Mouse (Mus musculus) CH12.LX (cell line): Measurements from ENCODE around the gene Ppm1b. TPM values are rescaled to one million over a fixed set of nuclear protein-coding genes. Genes with fewer than 3 reads are reported as not detected.

Experiments
- DNase-seq: peaks from one replicate; pipeline ENCODE4 v3.0.0-alpha.2; 2013; ENCODE audit errors: extremely low read depth
- H3K27ac ChIP-seq: 2 replicates; pipeline ENCODE4 v1.5.1; 2012; ENCODE audit warnings: low read depth, mild to moderate bottlenecking, control low read depth, moderate library complexity; ENCODE audit not compliant: insufficient read depth
- H3K27me3 ChIP-seq: replicated peaks from 2 replicates; pipeline ENCODE3; 2012; ENCODE audit warnings: inconsistent platforms
- H3K36me3 ChIP-seq, 2 experiments: replicated peaks in 1 of 2; 2 replicates each; pipeline versions ENCODE3 to v1.6.1; 2012; ENCODE audit warnings: inconsistent platforms in 1 of 2, low read length in 1 of 2, mild to moderate bottlenecking in 1 of 2, mixed read lengths in 1 of 2, moderate library complexity in 1 of 2; ENCODE audit not compliant: control insufficient read depth in 1 of 2, insufficient read depth in 1 of 2
- H3K4me1 ChIP-seq, 2 experiments: 2 replicates each; pipeline ENCODE4 v1.6.1; 2012; ENCODE audit warnings: inconsistent platforms in 1 of 2, moderate library complexity in 1 of 2; ENCODE audit not compliant: insufficient read depth in 2 of 2, control insufficient read depth in 1 of 2
- H3K4me2 ChIP-seq: 2 replicates; pipeline ENCODE4 v1.6.1; 2012; ENCODE audit warnings: low read depth, mild to moderate bottlenecking, control low read depth; ENCODE audit not compliant: poor library complexity, insufficient read depth, severe bottlenecking
- H3K4me3 ChIP-seq, 3 experiments: fragments of 150-350 bp in 1 of 3; sonication (generic) in 1 of 3; replicated peaks in 1 of 3; 2 replicates each; pipeline versions ENCODE3 to v1.5.1; 2011 to 2012; ENCODE audit warnings: low read depth in 2 of 3, low read length in 2 of 3, mild to moderate bottlenecking in 2 of 3, moderate library complexity in 2 of 3, control low read depth in 1 of 3, improper control_type of control experiment in 1 of 3, inconsistent platforms in 1 of 3, mixed read lengths in 1 of 3; ENCODE audit not compliant: poor library complexity in 1 of 3
- H3K79me2 ChIP-seq: replicated peaks from 2 replicates; pipeline ENCODE4 v1.6.1; 2012; ENCODE audit warnings: mild to moderate bottlenecking, moderate library complexity; ENCODE audit not compliant: control insufficient read depth, poor library complexity, insufficient read depth, severe bottlenecking; ENCODE audit errors: extremely low read depth
- H3K9ac ChIP-seq: 2 replicates; pipeline ENCODE4 v1.6.1; 2012; ENCODE audit warnings: low read depth, mild to moderate bottlenecking, control low read depth, moderate library complexity; ENCODE audit not compliant: insufficient read depth
- H3K9me3 ChIP-seq: replicated peaks from 2 replicates; pipeline ENCODE3; 2012; ENCODE audit warnings: low read length, inconsistent platforms, mixed read lengths
- CHD1 ChIP-seq: IDR thresholded peaks from 2 replicates; pipeline ENCODE4 v1.6.1; 2012; ENCODE audit warnings: low read depth, low read length, improper control_type of control experiment, inconsistent platforms
- CTCF ChIP-seq, 2 experiments: IDR thresholded peaks in 1 of 2; conservative IDR thresholded peaks in 1 of 2; 2 replicates each; pipeline ENCODE4 v1.5.1; 2011 to 2012; ENCODE audit warnings: low read depth in 2 of 2, low read length in 2 of 2, improper control_type of control experiment in 1 of 2, inconsistent platforms in 1 of 2, mild to moderate bottlenecking in 1 of 2, moderate library complexity in 1 of 2
- ELF1 ChIP-seq: IDR thresholded peaks from 2 replicates; pipeline ENCODE4 v1.6.1; 2014; ENCODE audit warnings: low read depth, mild to moderate bottlenecking, inconsistent platforms, low read length, improper control_type of control experiment
- EP300 ChIP-seq: IDR thresholded peaks from 2 replicates; pipeline ENCODE4 v1.6.1; 2011; ENCODE audit warnings: low read length, improper control_type of control experiment
- ETS1 ChIP-seq: conservative IDR thresholded peaks from 2 replicates; pipeline ENCODE4 v1.6.1; 2012; ENCODE audit warnings: low read depth, mild to moderate bottlenecking, inconsistent platforms, low read length, improper control_type of control experiment, moderate library complexity
- GABPA ChIP-seq: IDR thresholded peaks from 2 replicates; pipeline ENCODE4 v1.6.1; 2012; ENCODE audit warnings: low read depth, low read length, improper control_type of control experiment, inconsistent platforms; ENCODE audit not compliant: insufficient replicate concordance
- HCFC1 ChIP-seq: IDR thresholded peaks from 2 replicates; pipeline ENCODE4 v1.6.1; 2012; ENCODE audit warnings: low read depth, mild to moderate bottlenecking, inconsistent platforms, low read length, improper control_type of control experiment
- IRF4 ChIP-seq: IDR thresholded peaks from 2 replicates; pipeline ENCODE4 v1.6.1; 2014; ENCODE audit warnings: low read depth, mild to moderate bottlenecking, inconsistent platforms, low read length, improper control_type of control experiment
- JUND ChIP-seq: conservative IDR thresholded peaks from 2 replicates; pipeline ENCODE4 v1.6.1; 2011; ENCODE audit warnings: low read depth, low read length, improper control_type of control experiment
- MEF2A ChIP-seq: IDR thresholded peaks from 2 replicates; pipeline ENCODE4 v1.6.1; 2014; ENCODE audit warnings: low read depth, mild to moderate bottlenecking, inconsistent platforms, low read length, improper control_type of control experiment, borderline replicate concordance
- MXI1 ChIP-seq: IDR thresholded peaks from 2 replicates; pipeline ENCODE4 v1.6.1; 2011; ENCODE audit warnings: mild to moderate bottlenecking, low read depth, low read length, improper control_type of control experiment
- MYC ChIP-seq: IDR thresholded peaks from 2 replicates; pipeline ENCODE4 v1.6.1; 2011; ENCODE audit warnings: low read depth, mild to moderate bottlenecking, improper control_type of control experiment, low read length
- POLR2A ChIP-seq: IDR thresholded peaks from 2 replicates; pipeline ENCODE4 v1.6.1; 2011; ENCODE audit warnings: low read depth, mild to moderate bottlenecking, improper control_type of control experiment, low read length
- POLR2AphosphoS2 ChIP-seq: IDR thresholded peaks from 2 replicates; pipeline ENCODE4 v1.6.1; 2011; ENCODE audit warnings: low read depth, low read length, improper control_type of control experiment
- RAD21 ChIP-seq: IDR thresholded peaks from 2 replicates; pipeline ENCODE4 v1.6.1; 2011; ENCODE audit warnings: low read depth, mild to moderate bottlenecking, low read length, improper control_type of control experiment, moderate library complexity
- TBP ChIP-seq: conservative IDR thresholded peaks from 2 replicates; pipeline ENCODE4 v1.6.1; 2011; ENCODE audit warnings: low read depth, low read length, improper control_type of control experiment
- UBTF ChIP-seq: IDR thresholded peaks from 2 replicates; pipeline ENCODE4 v1.6.1; 2012; ENCODE audit warnings: low read depth, mild to moderate bottlenecking, inconsistent platforms, low read length, improper control_type of control experiment, moderate library complexity
- ZMIZ1 ChIP-seq: IDR thresholded peaks from 2 replicates; pipeline ENCODE4 v1.6.1; 2012; ENCODE audit warnings: low read depth, mild to moderate bottlenecking, inconsistent platforms, low read length, improper control_type of control experiment
- ZNF384 ChIP-seq: IDR thresholded peaks from 2 replicates; pipeline ENCODE4 v1.6.1; 2012; ENCODE audit warnings: low read depth, low read length, improper control_type of control experiment, inconsistent platforms
- dilution Hi-C: fragments of 300-500 bp; cut with MboI; formaldehyde crosslinking; loops from 2 replicates; pipeline ENCODE4 v1.14.3; 2020; ENCODE audit warnings: low sequenced_read_pairs; ENCODE audit not compliant: extremely low pct_unique_long_range_greater_than_20kb, extremely low pct_ligation_motif_present
- in situ Hi-C: fragments of 300-500 bp; cut with MboI; formaldehyde crosslinking; loops from 3 replicates; pipeline ENCODE4 v1.14.3; 2019; ENCODE audit warnings: low sequenced_read_pairs, low pct_ligation_motif_present, low pct_unique_long_range_greater_than_20kb, mixed read lengths
- polyA plus RNA-seq: library from polyadenylated mRNA; unstranded; fragments of >175 nt; gene quantifications from 2 replicates; pipeline ENCODE4 v1.2.1, GENCODE M21; 2012; ENCODE audit warnings: low read depth; ENCODE audit not compliant: insufficient read length
- total RNA-seq, 2 experiments: library from RNA; depleted of rRNA; stranded (reverse); fragments of 300-350 nt in 1 of 2; fragments of >200 nt in 1 of 2; gene quantifications; 2 replicates each; pipeline ENCODE4 v1.2.3; 2012 to 2014

Ppm1b gene
- total and polyA plus RNA-seq, 3 experiments: 37.7 to 49.6 (median 39.5) TPM

DNA sequence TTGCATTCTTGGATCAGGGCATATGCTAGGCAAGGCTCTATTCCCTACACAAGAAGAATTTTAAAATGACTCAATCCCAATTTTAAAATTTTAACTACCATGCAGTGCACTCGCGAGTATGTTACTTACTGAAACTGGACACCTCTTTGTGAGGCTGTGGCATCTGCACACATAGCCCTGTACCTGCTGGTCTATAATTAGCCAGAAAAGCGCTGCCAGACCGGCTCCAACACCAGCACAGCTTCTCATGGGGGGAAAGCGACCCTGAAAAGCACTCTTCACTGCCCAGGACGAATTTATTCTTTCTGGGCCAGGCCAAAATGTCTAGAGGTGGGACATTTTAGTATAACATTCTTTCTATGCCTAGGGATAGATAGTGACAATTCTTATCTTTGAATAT lies 114.1 kb downstream of the Ppm1b start:
- in situ Hi-C loops: no loop called here
- no peak for DNase-seq
- dilution Hi-C loops: no loop called here
- H3K9me3 ChIP-seq: no peaks in the 10 kb centered on the region
- no peak overlapping the region for H3K4me2 ChIP-seq
- no peaks in the 10 kb centered on the region for H3K79me2 ChIP-seq
- TF ChIP-seq JUND (no peak), TBP (no peak), POLR2A (no peak), ETS1 (no peak), CTCF (conservative IDR thresholded peaks at IDR 0.05 in 1 of 2, IDR thresholded peaks at IDR 0.05 in 1 of 2; ENCODE audit: low read depth in 2 of 2, low read length in 2 of 2) (no peak), MEF2A (no peak), ZNF384 (no peak)
- TF ChIP-seq, all 38 proteins: peak for 0
- H3K27me3 ChIP-seq: no peaks in the 10 kb centered on the region
- no peak overlapping the region for H3K4me3 ChIP-seq
- H3K36me3 ChIP-seq: peaks cover 44 to 83% of the 10 kb centered on the region in 2 experiments
- no peak overlapping the region for H3K27ac ChIP-seq
- H3K9ac ChIP-seq: no peak overlapping the region
- H3K4me1 ChIP-seq: no peaks in the 10 kb centered on the region

- dilution Hi-C loops (no loop called here), in situ Hi-C loops (no loop called here)
- H3K4me1 ChIP-seq: no peaks in the 10 kb centered on the region
- no peak overlapping the region for H3K9ac ChIP-seq
- peaks cover 43 to 83% of the 10 kb centered on the region in 2 experiments for H3K36me3 ChIP-seq
- no peak overlapping the region for H3K4me3 ChIP-seq
- no peaks in the 10 kb centered on the region for H3K79me2 ChIP-seq
- no peak overlapping the region for H3K4me2 ChIP-seq
- DNase-seq: no peak
- no peaks in the 10 kb centered on the region for H3K9me3 ChIP-seq
- no peak overlapping the region for H3K27ac ChIP-seq
- TF ChIP-seq CTCF (conservative IDR thresholded peaks at IDR 0.05 in 1 of 2, IDR thresholded peaks at IDR 0.05 in 1 of 2; ENCODE audit: low read depth in 2 of 2, low read length in 2 of 2) (peak; percentile 31 to 41; a peak in 2 of 4 replicates), POLR2AphosphoS2 (no peak)
- H3K27me3 ChIP-seq: no peaks in the 10 kb centered on the region
Observed at GRCm38 (mm10) chr17:85071088-85071775, 114.7 kb downstream of the Ppm1b start.

DNA sequence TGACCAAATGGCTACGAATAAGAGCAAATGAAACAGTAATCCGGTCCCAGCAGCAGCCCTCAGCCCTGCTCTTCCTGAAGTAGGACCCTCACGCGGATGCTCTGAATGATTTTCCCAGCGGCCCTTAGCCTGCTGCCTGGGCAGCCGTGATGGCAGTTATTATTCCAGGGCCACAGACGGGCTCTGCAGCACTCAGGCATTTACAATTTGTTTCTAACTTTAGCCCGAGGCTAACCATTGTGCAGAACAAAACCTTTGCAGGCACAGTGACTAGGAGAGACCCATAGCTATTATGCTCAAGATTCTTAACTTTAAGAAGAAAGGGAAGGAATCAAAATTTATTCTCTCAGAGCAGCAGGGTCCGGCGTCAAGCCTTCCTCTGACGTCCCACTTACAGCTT lies 115.8 kb downstream of the Ppm1b start:
- Histone ChIP-seq H3K27ac (no peak overlapping the region), H3K4me1 (no peaks in the 10 kb centered on the region), H3K9ac (no peak overlapping the region), H3K36me3 (peaks cover 41 to 81% of the 10 kb centered on the region in 2 experiments), H3K79me2 (no peaks in the 10 kb centered on the region)
- TF ChIP-seq RAD21: no peak
- TF ChIP-seq TBP: no peak
- TF ChIP-seq HCFC1: no peak
- TF ChIP-seq POLR2A: no peak
- TF ChIP-seq ZMIZ1: no peak
- no peak for TF ChIP-seq EP300
- no peak for TF ChIP-seq UBTF
- TF ChIP-seq GABPA: no peak
- no peak for TF ChIP-seq ELF1
- no peak for TF ChIP-seq MXI1
- TF ChIP-seq IRF4: no peak
- no peak for TF ChIP-seq MYC
- no peak for TF ChIP-seq MEF2A
- TF ChIP-seq ZNF384: no peak
- no peak for TF ChIP-seq CHD1
- TF ChIP-seq, all 38 proteins: peak for 0
- dilution Hi-C loops (no loop called here), in situ Hi-C loops (no loop called here)
- no peak overlapping the region for H3K4me3 ChIP-seq
- no peak overlapping the region for H3K4me2 ChIP-seq
- DNase-seq: no peak
- no peaks in the 10 kb centered on the region for H3K9me3 ChIP-seq
- H3K27me3 ChIP-seq: no peaks in the 10 kb centered on the region
